Comparison of ENCODE assay signal across 8 mouse cellular contexts in genomic region chr3:52104636-52105151, GRCm38 (mm10). TPM values are rescaled to one million over a fixed set of nuclear protein-coding genes. Genes with fewer than 3 reads are reported as not detected.
A peak's percentile ranks its signal among the peaks of the same experiment; 100 is the strongest.
DNase-seq lines count a peak whose midpoint lies in the region; ATAC-seq and TF ChIP-seq lines count a peak whose summit lies in the region.

Maml3 (minus strand) TSS chr3:52105076.

- H3K4me3 ChIP-seq in lung, embryonic 16.5 days (ENCODE audit: low read length), result peak within 1 kb of the TSS; percentile 89
- H3K4me3 ChIP-seq in thymus, adult 2 months (ENCODE audit: control insufficient read depth, insufficient read depth, low read length), result peak within 1 kb of the TSS; percentile 70

- no peak for TF ChIP-seq CTCF in thymus, adult 2 months (IDR thresholded peaks at IDR 0.05; ENCODE audit: borderline replicate concordance, control insufficient read depth, extremely low read depth, insufficient read depth, low read length, poor library complexity)

- under 1% methylated on average over 39 of the region's 49 CpGs for WGBS in lung, embryonic 16.5 days
- WGBS in thymus, adult 2 months, result under 1% methylated on average over 42 of the region's 49 CpGs

- no peaks in the 10 kb centered on the region for H3K27me3 ChIP-seq in lung, embryonic 16.5 days (ENCODE audit: control insufficient read depth, insufficient read depth, low read depth, low read length)
- H3K27me3 ChIP-seq in thymus, adult 2 months (ENCODE audit: control insufficient read depth, insufficient read depth, low read length), result no peaks in the 10 kb centered on the region

- peak within 1 kb of the TSS; percentile 100 for H3K27ac ChIP-seq in lung, embryonic 16.5 days (ENCODE audit: low read length)
- H3K27ac ChIP-seq in thymus, adult 2 months (ENCODE audit: control insufficient read depth, insufficient read depth, low read length), result peak within 1 kb of the TSS; percentile 21

- H3K36me3 ChIP-seq in lung, embryonic 16.5 days (ENCODE audit: control insufficient read depth, insufficient read depth, low read length), result no peaks in the 10 kb centered on the region
- no peaks in the 10 kb centered on the region for H3K36me3 ChIP-seq in thymus, adult 2 months (ENCODE audit: control insufficient read depth, insufficient read depth, low read length)

- H3K4me2 ChIP-seq in lung, embryonic 16.5 days (ENCODE audit: low read depth, low read length), result peak within 1 kb of the TSS; percentile 73

- peak; percentile 94 for DNase-seq in Muller cell, postnatal 12 days (ENCODE audit: inconsistent ontology term)
- peak; percentile 88 for DNase-seq in cerebellum, adult 8-10 months
- peak; percentile 92 for DNase-seq in forelimb bud, embryonic 11.5 days (ENCODE audit: low read depth, low spot score)
- peak; percentile 89 for DNase-seq in layer of hippocampus, adult 9-11 months
- DNase-seq in ovary, adult 18-20 months (ENCODE audit: low spot score), result peak; percentile 92
- peak; percentile 91 for DNase-seq in thymus, adult 2 months

- H3K4me1 ChIP-seq in lung, embryonic 16.5 days (replicated peaks; ENCODE audit: control insufficient read depth, insufficient read depth, low read length), result peaks cover 9% of the 10 kb centered on the region
- H3K4me1 ChIP-seq in thymus, adult 2 months (replicated peaks; ENCODE audit: control insufficient read depth, insufficient read depth, low read length), result peaks cover 5% of the 10 kb centered on the region

- no peaks in the 10 kb centered on the region for H3K9me3 ChIP-seq in lung, embryonic 16.5 days (ENCODE audit: control insufficient read depth, low read length)

- TF ChIP-seq POLR2A in thymus, adult 2 months (IDR thresholded peaks at IDR 0.05; ENCODE audit: control insufficient read depth, extremely low read depth, insufficient read depth, low read length, poor library complexity), result peak; percentile 69; the same call in 1 of the 2 replicates

- H3K9ac ChIP-seq in lung, embryonic 16.5 days (ENCODE audit: low read length), result peak within 1 kb of the TSS; percentile 98

- peak; percentile 40 to 54 for ATAC-seq in hematopoietic stem cell, adult 5-6 weeks (replicated peaks in 1 of 2; ENCODE audit: insufficient read depth in 1 of 2, low FRiP score in 2 of 2, low TSS enrichment in 1 of 2, low read depth in 1 of 2, poor library complexity in 2 of 2, severe bottlenecking in 2 of 2)
- peak; percentile 42 for ATAC-seq in lung, embryonic 16.5 days (ENCODE audit: low read depth)

RNA-seq across cellular contexts. Expression of gene Maml3, which starts in this region (rescaled TPM):
- total RNA-seq in hematopoietic stem cell, adult 5-6 weeks (2017), result 19.3 and 20.4 TPM in 2 replicates
- polyA plus RNA-seq in lung, embryonic 16.5 days (2015; fragmentation: Nextera tagmentation; extraction: Ambion mirVana), result 8.5 and 9.6 TPM in 2 replicates
- 3.5 and 4.0 TPM in 2 replicates for polyA plus RNA-seq in thymus, adult 2 months (2012; rRNA removed)

Comparison
In these comparisons a context has a peak if more than half of its experiments do, and no peak if none do; other contexts are left out.
1. Peak in every context shown above with its lines: DNase-seq, ATAC-seq, H3K4me3 ChIP-seq and H3K27ac ChIP-seq.